Mouse (Mus musculus) C2C12 (cell line): ENCODE measurements around the gene Cpne4.

Source experiments
- CEBPB ChIP-seq: IDR thresholded peaks from one replicate; pipeline ENCODE4 v1.6.1; 2011; ENCODE audit warnings: low read depth, mild to moderate bottlenecking, control low read depth, moderate library complexity
- CTCF ChIP-seq: IDR thresholded peaks from one replicate; pipeline ENCODE4 v1.5.1; 2011; ENCODE audit not compliant: control insufficient read depth, insufficient read depth, insufficient read length
- MAX ChIP-seq: IDR thresholded peaks from one replicate; pipeline ENCODE4 v1.6.1; 2011; ENCODE audit warnings: mild to moderate bottlenecking, control low read depth
- MYOG ChIP-seq: IDR thresholded peaks from one replicate; pipeline ENCODE4 v1.6.1; 2011; ENCODE audit not compliant: control insufficient read depth, insufficient read length; ENCODE audit errors: extremely low read depth
- USF1 ChIP-seq: IDR thresholded peaks from one replicate; pipeline ENCODE4 v1.6.1; 2011; ENCODE audit warnings: low read depth, mild to moderate bottlenecking, control low read depth, moderate library complexity

GRCm38 (mm10) chr9:104853701-104854100 lies 306.6 kb downstream of the Cpne4 start:
- no peak for TF ChIP-seq MYOG
- TF ChIP-seq CTCF: no peak
- no peak for TF ChIP-seq CEBPB
- TF ChIP-seq MAX: no peak
- TF ChIP-seq USF1: no peak
